Comparison of ENCODE assay signal across 7 mouse cellular contexts in genomic region chr8:123653994-123654569, GRCm38 (mm10). TPM values are rescaled to one million over a fixed set of nuclear protein-coding genes. Genes with fewer than 3 reads are reported as not detected.
DNase-seq lines count a peak whose midpoint lies in the region; ATAC-seq and TF ChIP-seq lines count a peak whose summit lies in the region.

No protein-coding gene starts in this region.

- under 1% methylated on average over 62 of the region's 77 CpGs for WGBS in forebrain, embryonic 15.5 days

- CTCF ChIA-PET in Patski (lab: Charles Lee): interaction anchor here (0.9 to 7.2 kb wide), 11 partner anchors 10 to 131 kb away, joined by 3 to 37 read pairs (median 13); no protein-coding TSS in a partner anchor

- H3K4me2 ChIP-seq in forebrain, embryonic 15.5 days (replicated peaks): peak overlapping the region; percentile 67

- no peaks in the 10 kb centered on the region for H3K27me3 ChIP-seq in Patski
- H3K27me3 ChIP-seq in forebrain, embryonic 15.5 days: no peaks in the 10 kb centered on the region

- peak overlapping the region; percentile 89 for H3K27ac ChIP-seq in forebrain, embryonic 15.5 days (replicated peaks)

- intact Hi-C loops in heart, postnatal 36 days (cut with DNase I): loop anchor here (1.0 to 5.0 kb wide), 3 partner anchors 63 to 130 kb away; no protein-coding TSS in a partner anchor

- H3K4me1 ChIP-seq in forebrain, embryonic 15.5 days: peaks cover 17% of the 10 kb centered on the region

- H3K36me3 ChIP-seq in forebrain, embryonic 15.5 days: peaks cover 8% of the 10 kb centered on the region

- POLR2A ChIA-PET in Patski (lab: Charles Lee): interaction anchor here (0.7 to 2.9 kb wide), 11 partner anchors 8 to 213 kb away, joined by 3 to 12 read pairs (median 5); no protein-coding TSS in a partner anchor

- in situ Hi-C loops in Patski (cut with MboI; ENCODE audit: low pct_unique_long_range_greater_than_20kb): loop anchor here (5.0 kb wide), 2 partner anchors 73 to 113 kb away; no protein-coding TSS in a partner anchor

- H3K9me3 ChIP-seq in forebrain, embryonic 15.5 days: no peaks in the 10 kb centered on the region

- TF ChIP-seq CTCF in Patski (IDR thresholded peaks at IDR 0.05): no peak

- H3K9ac ChIP-seq in forebrain, embryonic 15.5 days (replicated peaks): peak overlapping the region; percentile 92

- no peak for DNase-seq in Patski (ENCODE audit: low read depth, low spot score)
- peak; percentile 52 to 70 for DNase-seq in heart, postnatal 36 days
- peak; percentile 50 to 59 for DNase-seq in layer of hippocampus, postnatal 36 days
- peak; percentile 67 to 75 for DNase-seq in lung, postnatal 4 days
- peak; percentile 22 for DNase-seq in skeletal muscle tissue, adult 2 months (ENCODE audit: low read depth, low spot score)

- H3K4me3 ChIP-seq in forebrain, embryonic 15.5 days: peak overlapping the region; percentile 96

- peak; percentile 40 for ATAC-seq in Patski
- ATAC-seq in cerebellum, adult (ENCODE audit: insufficient number of reproducible peaks, low FRiP score, low TSS enrichment): peak; percentile 56; the same call in 1 of the 2 replicates
- peak; percentile 78 for ATAC-seq in forebrain, embryonic 15.5 days (replicated peaks)

RNA-seq across cellular contexts. Expression of gene Rhou, which starts 0.4 kb away (rescaled TPM):
- 73.3 TPM for polyA plus RNA-seq in Patski (2021)
- polyA plus RNA-seq in forebrain, embryonic 15.5 days (2015; fragmentation: Nextera tagmentation; extraction: Ambion mirVana): 8.6 and 10.4 TPM in 2 replicates
- total RNA-seq in heart, postnatal 36 days (2021): 1 to 10 TPM; 6.6 to 8.3 TPM
- total RNA-seq in layer of hippocampus, postnatal 36 days (2021): 10 to 100 TPM; 36.0 to 45.7 TPM
